8 mouse cellular contexts compared by ENCODE assay signal in genomic region chr10:126002818-126003506, GRCm38 (mm10). TPM values are rescaled to one million over a fixed set of nuclear protein-coding genes. Genes with fewer than 3 reads are reported as not detected.
DNase-seq lines count a peak whose midpoint lies in the region; ATAC-seq lines count a peak whose summit lies in the region.
"Had no signal": no experiment of that assay in that cellular context is flagged by ENCODE, and none has a peak within 500 bp of the region (broad histone marks: within the 10 kb centered on the region; RNA-seq: fewer than 3 reads in every experiment).

No protein-coding gene starts in this region.

- peaks cover 22% of the 10 kb centered on the region for H3K36me3 ChIP-seq in intestine, embryonic 15.5 days
- peaks cover 68% of the 10 kb centered on the region for H3K36me3 ChIP-seq in limb, embryonic 15.5 days

- DNase-seq in right cerebral cortex, adult 18-20 months: peak; percentile 42
- no peak for DNase-seq in right cerebral cortex, postnatal 4 days
- DNase-seq in retina, embryonic 14.5 days (ENCODE audit: low spot score): no peak
- no peak for DNase-seq in urinary bladder, postnatal 25 days (ENCODE audit: low spot score)
- no peak for DNase-seq in cerebellum, postnatal 25 days
- DNase-seq: cerebellum, adult 18-20 months had no signal

- peaks cover 9% of the 10 kb centered on the region; the same call in 1 of the 2 replicates for H3K4me1 ChIP-seq in intestine, embryonic 15.5 days (replicated peaks)
- peaks cover 27% of the 10 kb centered on the region; the same call in 1 of the 2 replicates for H3K4me1 ChIP-seq in limb, embryonic 15.5 days

- no peak overlapping the region for H3K4me3 ChIP-seq in intestine, embryonic 15.5 days (replicated peaks)
- no peak overlapping the region for H3K4me3 ChIP-seq in limb, embryonic 15.5 days

- no peak for ATAC-seq in intestine, embryonic 15.5 days
- ATAC-seq in limb, embryonic 15.5 days (ENCODE audit: insufficient number of reproducible peaks, low FRiP score, low TSS enrichment, low read depth): no peak

- H3K4me2 ChIP-seq in intestine, embryonic 15.5 days (replicated peaks): no peak overlapping the region
- H3K4me2 ChIP-seq in limb, embryonic 15.5 days: no peak overlapping the region

- H3K9ac ChIP-seq in intestine, embryonic 15.5 days: no peak overlapping the region
- no peak overlapping the region for H3K9ac ChIP-seq in limb, embryonic 15.5 days

- no peaks in the 10 kb centered on the region for H3K9me3 ChIP-seq in intestine, embryonic 15.5 days
- H3K9me3 ChIP-seq in limb, embryonic 15.5 days: no peaks in the 10 kb centered on the region

- 56% methylated on average over 18 of the region's 18 CpGs for WGBS in intestine, embryonic 15.5 days
- WGBS in limb, embryonic 15.5 days: 47% methylated on average over 18 of the region's 18 CpGs

- no peaks in the 10 kb centered on the region for H3K27me3 ChIP-seq in intestine, embryonic 15.5 days (replicated peaks)
- H3K27me3 ChIP-seq in limb, embryonic 15.5 days: no peaks in the 10 kb centered on the region

- peak overlapping the region; percentile 33; the same call in 1 of the 2 replicates for H3K27ac ChIP-seq in intestine, embryonic 15.5 days
- peak overlapping the region; percentile 71 for H3K27ac ChIP-seq in limb, embryonic 15.5 days

RNA-seq across cellular contexts. Expression of gene Lrig3, which starts 37.0 kb away (rescaled TPM):
- 13.7 and 14.8 TPM in 2 replicates for polyA plus RNA-seq in intestine, embryonic 15.5 days (2015; fragmentation: Nextera tagmentation; extraction: Ambion mirVana)
- polyA plus RNA-seq in limb, embryonic 15.5 days (2015; fragmentation: Nextera tagmentation; extraction: Ambion mirVana): 25.7 and 34.8 TPM in 2 replicates
